Comparison of ENCODE assay signal across 8 mouse cellular contexts in genomic region chr9:80164191-80164590, GRCm38 (mm10). TPM values are rescaled to one million over a fixed set of nuclear protein-coding genes. Genes with fewer than 3 reads are reported as not detected.
DNase-seq lines count a peak whose midpoint lies in the region; ATAC-seq and TF ChIP-seq lines count a peak whose summit lies in the region.

No protein-coding gene starts in this region.

- no peak for DNase-seq in kidney, postnatal 0 days (ENCODE audit: low spot score)
- no peak for DNase-seq in kidney, adult 11 months
- no peak for DNase-seq in hindbrain, embryonic 11.5 days (ENCODE audit: low spot score)
- DNase-seq in lung, postnatal 36 days, result peak; percentile 25
- no peak for DNase-seq in yolk sac, embryonic 10.5 days (ENCODE audit: low spot score)
- no peak for DNase-seq in gastrocnemius, postnatal 4 days (ENCODE audit: low spot score in 2 of 2)
- DNase-seq in retina, postnatal 1 day, result no peak

- no peak for TF ChIP-seq POLR2A in bone marrow macrophage, adult 2 months (IDR thresholded peaks at IDR 0.05; ENCODE audit: borderline replicate concordance, low read depth, low read length)

- H3K9me3 ChIP-seq in kidney, postnatal 0 days (replicated peaks; ENCODE audit: low read length), result no peaks in the 10 kb centered on the region
- H3K9me3 ChIP-seq in hindbrain, embryonic 11.5 days (ENCODE audit: control insufficient read depth, low read length), result no peaks in the 10 kb centered on the region

- no peak for TF ChIP-seq CTCF in kidney, postnatal 0 days (IDR thresholded peaks at IDR 0.05; ENCODE audit: low read depth)
- no peak for TF ChIP-seq CTCF in bone marrow macrophage, adult 2 months (IDR thresholded peaks at IDR 0.05; ENCODE audit: low read depth, low read length)

- no peaks in the 10 kb centered on the region for H3K27me3 ChIP-seq in kidney, postnatal 0 days (ENCODE audit: insufficient read depth, low read length)
- H3K27me3 ChIP-seq in hindbrain, embryonic 11.5 days (ENCODE audit: control insufficient read depth, insufficient read depth, low read length), result no peaks in the 10 kb centered on the region

- peaks cover 5% of the 10 kb centered on the region; the same call in 1 of the 2 replicates for H3K4me1 ChIP-seq in kidney, postnatal 0 days (replicated peaks; ENCODE audit: insufficient read depth, low read length)
- peaks cover 11% of the 10 kb centered on the region for H3K4me1 ChIP-seq in bone marrow macrophage, adult 2 months (ENCODE audit: control insufficient read depth, insufficient read depth, low read length)
- H3K4me1 ChIP-seq in hindbrain, embryonic 11.5 days (replicated peaks; ENCODE audit: control insufficient read depth, insufficient read depth, low read length), result no peaks in the 10 kb centered on the region

- WGBS in kidney, postnatal 0 days, result 3% methylated on average over 13 of the region's 13 CpGs
- 4% methylated on average over 13 of the region's 13 CpGs for WGBS in hindbrain, embryonic 11.5 days

- H3K36me3 ChIP-seq in kidney, postnatal 0 days (ENCODE audit: insufficient read depth, low read length), result no peaks in the 10 kb centered on the region
- H3K36me3 ChIP-seq in hindbrain, embryonic 11.5 days (ENCODE audit: control insufficient read depth, insufficient read depth, low read length), result no peaks in the 10 kb centered on the region

- peak overlapping the region; percentile 91 for H3K9ac ChIP-seq in kidney, postnatal 0 days (ENCODE audit: low read depth, low read length)
- H3K9ac ChIP-seq in hindbrain, embryonic 11.5 days (ENCODE audit: low read depth, low read length), result 0 out of 2 replicates have a peak overlapping the region, but pooled peaks have one; percentile 11

- peak; percentile 30; the same call in 1 of the 2 replicates for ATAC-seq in kidney, postnatal 0 days (replicated peaks; ENCODE audit: low FRiP score, low read depth)
- ATAC-seq in hindbrain, embryonic 11.5 days (ENCODE audit: low FRiP score), result no peak

- H3K4me2 ChIP-seq in kidney, postnatal 0 days (ENCODE audit: low read length), result peak overlapping the region; percentile 71
- peak overlapping the region; percentile 76 for H3K4me2 ChIP-seq in hindbrain, embryonic 11.5 days (replicated peaks; ENCODE audit: low read depth, low read length)

- H3K4me3 ChIP-seq in kidney, postnatal 0 days (replicated peaks; ENCODE audit: low read depth, low read length), result peak overlapping the region; percentile 93
- peak overlapping the region; percentile 88 for H3K4me3 ChIP-seq in bone marrow macrophage, adult 2 months (ENCODE audit: insufficient read depth, low read length)
- H3K4me3 ChIP-seq in hindbrain, embryonic 11.5 days (ENCODE audit: low read depth, low read length), result peak overlapping the region; percentile 66

- peak overlapping the region; percentile 98 for H3K27ac ChIP-seq in kidney, postnatal 0 days
- no peak overlapping the region for H3K27ac ChIP-seq in bone marrow macrophage, adult 2 months (ENCODE audit: insufficient read depth, low read depth, low read length)
- H3K27ac ChIP-seq in hindbrain, embryonic 11.5 days (ENCODE audit: low read depth, low read length), result no peak overlapping the region

RNA-seq across cellular contexts. Expression of gene Myo6, which starts 0.6 kb away (rescaled TPM):
- 51.0 and 63.1 TPM in 2 replicates for polyA plus RNA-seq in kidney, postnatal 0 days (2015; fragmentation: Nextera tagmentation; extraction: Ambion mirVana)
- polyA plus RNA-seq in bone marrow macrophage, adult 2 months (2012; ENCODE audit: insufficient read depth, insufficient read length, missing spikeins), result 2.5 TPM in 2 replicates
- polyA plus RNA-seq in hindbrain, embryonic 11.5 days (2014; fragmentation: Nextera tagmentation; extraction: Ambion mirVana), result 14.8 and 16.2 TPM in 2 replicates
- 10 to 100 TPM; 19.3 to 23.4 TPM for total RNA-seq in gastrocnemius, postnatal 4 days (2021)
